Mouse (Mus musculus): ENCODE measurements around the gene Slc1a7.

Gene Slc1a7

GRCm38 (mm10) chr4:108008541-108008940 is 40.4 kb downstream of the Slc1a7 start:
- DNase-seq (ENCODE audit: low read depth, low spot score) = no peak

GRCm38 (mm10) chr4:108014466-108014865 is 46.3 kb downstream of the Slc1a7 start:
- no peak for DNase-seq (ENCODE audit: low read depth, low spot score)

- DNase-seq (ENCODE audit: low read depth, low spot score) = no peak
Observed at GRCm38 (mm10) chr4:108015067-108015765, 47.1 kb downstream of the Slc1a7 start.

GRCm38 (mm10) chr4:108016321-108016720 is 48.2 kb downstream of the Slc1a7 start:
- no peak for DNase-seq (ENCODE audit: low read depth, low spot score)

- DNase-seq (ENCODE audit: low read depth, low spot score) = no peak
Observed at GRCm38 (mm10) chr4:108017839-108018238, 49.7 kb downstream of the Slc1a7 start.

GRCm38 (mm10) chr4:108018241-108018923 is 50.2 kb downstream of the Slc1a7 start:
- DNase-seq (ENCODE audit: low read depth, low spot score) = no peak

GRCm38 (mm10) chr4:108018961-108019921 is 51.1 kb downstream of the Slc1a7 start:
- DNase-seq (ENCODE audit: low read depth, low spot score) = no peak

- no peak for DNase-seq (ENCODE audit: low read depth, low spot score)
Observed at GRCm38 (mm10) chr4:108020178-108020577, 52.0 kb downstream of the Slc1a7 start.

GRCm38 (mm10) chr4:108023186-108023585 is 55.1 kb downstream of the Slc1a7 start:
- DNase-seq (ENCODE audit: low read depth, low spot score) = no peak

GRCm38 (mm10) chr4:108024641-108025040 is 56.5 kb downstream of the Slc1a7 start:
- no peak for DNase-seq (ENCODE audit: low read depth, low spot score)

GRCm38 (mm10) chr4:108025269-108025668 is 57.1 kb downstream of the Slc1a7 start:
- no peak for DNase-seq (ENCODE audit: low read depth, low spot score)

GRCm38 (mm10) chr4:108026193-108026592 is 58.1 kb downstream of the Slc1a7 start:
- DNase-seq (ENCODE audit: low read depth, low spot score) = no peak

- DNase-seq (ENCODE audit: low read depth, low spot score) = no peak
Observed at GRCm38 (mm10) chr4:108030888-108031501, 62.9 kb downstream of the Slc1a7 start.

- DNase-seq (ENCODE audit: low read depth, low spot score) = no peak
Observed at GRCm38 (mm10) chr4:108031502-108032351, 63.6 kb downstream of the Slc1a7 start.

GRCm38 (mm10) chr4:108032352-108032849 is 64.3 kb downstream of the Slc1a7 start:
- no peak for DNase-seq (ENCODE audit: low read depth, low spot score)

GRCm38 (mm10) chr4:108033041-108033764 is 65.1 kb downstream of the Slc1a7 start:
- DNase-seq (ENCODE audit: low read depth, low spot score) = no peak

GRCm38 (mm10) chr4:108037027-108037426 is 68.9 kb downstream of the Slc1a7 start:
- DNase-seq (ENCODE audit: low read depth, low spot score) = no peak

GRCm38 (mm10) chr4:108045136-108046107 is 77.3 kb downstream of the Slc1a7 start:
- no peak for DNase-seq (ENCODE audit: low read depth, low spot score)

- no peak for DNase-seq (ENCODE audit: low read depth, low spot score)
Observed at GRCm38 (mm10) chr4:108046136-108046535, 78.0 kb downstream of the Slc1a7 start.
